Mouse (Mus musculus) MEL (cell line): ENCODE measurements at regions not wholly inside any gene's neighbourhood (a gene's known extent, or its start where the extent isn't known, plus 50 kb on each side); places are given as distances from the start of the nearest gene placed in this dataset.

Experiments used
- DNase-seq: peaks from one replicate; pipeline ENCODE4 v3.0.0; 2011; ENCODE audit warnings: low read depth, low spot score
- H3K27ac ChIP-seq: 2 replicates; pipeline ENCODE4 v1.5.1; 2012; ENCODE audit warnings: low read depth, mild to moderate bottlenecking, control low read depth, low read length, moderate library complexity; ENCODE audit not compliant: control insufficient read depth
- H3K27me3 ChIP-seq, 2 experiments: fragments of 150-350 bp in 1 of 2; sonication (generic) in 1 of 2; 2 replicates each; pipeline ENCODE4 v1.6.1; 2012; ENCODE audit warnings: low read length in 2 of 2, mild to moderate bottlenecking in 2 of 2, improper control_type of control experiment in 1 of 2, moderate library complexity in 1 of 2; ENCODE audit not compliant: insufficient read depth in 2 of 2, control insufficient read depth in 1 of 2
- H3K36me3 ChIP-seq, 2 experiments: 2 replicates each; pipeline ENCODE4 v1.6.1; 2012 to 2014; ENCODE audit warnings: low read length in 2 of 2, improper control_type of control experiment in 1 of 2, inconsistent platforms in 1 of 2, mild to moderate bottlenecking in 1 of 2; ENCODE audit not compliant: insufficient read depth in 2 of 2, control insufficient read depth in 1 of 2
- H3K4me1 ChIP-seq, 2 experiments: fragments of 150-350 bp in 1 of 2; sonication (generic) in 1 of 2; 2 replicates each; pipeline ENCODE4 v1.6.1; 2012; ENCODE audit warnings: low read length in 2 of 2, improper control_type of control experiment in 1 of 2, mild to moderate bottlenecking in 1 of 2; ENCODE audit not compliant: insufficient read depth in 2 of 2, control insufficient read depth in 1 of 2
- H3K4me3 ChIP-seq, 2 experiments: fragments of 150-350 bp in 1 of 2; sonication (generic) in 1 of 2; 2 replicates each; pipeline ENCODE4 v1.5.1; 2012; ENCODE audit warnings: low read depth in 2 of 2, low read length in 2 of 2, mild to moderate bottlenecking in 2 of 2, moderate library complexity in 2 of 2, control low read depth in 1 of 2, improper control_type of control experiment in 1 of 2; ENCODE audit not compliant: control insufficient read depth in 1 of 2, insufficient read depth in 1 of 2
- H3K79me2 ChIP-seq: 2 replicates; pipeline ENCODE4 v1.6.1; 2012; ENCODE audit warnings: mild to moderate bottlenecking, low read length, moderate library complexity; ENCODE audit not compliant: control insufficient read depth, poor library complexity, insufficient read depth
- H3K9ac ChIP-seq: 2 replicates; pipeline ENCODE4 v1.6.1; 2012; ENCODE audit warnings: low read depth, mild to moderate bottlenecking, control low read depth, low read length, moderate library complexity; ENCODE audit not compliant: control insufficient read depth, poor library complexity, severe bottlenecking
- H3K9me3 ChIP-seq: fragments of 150-350 bp; sonication (generic); replicated peaks from 2 replicates; pipeline ENCODE4 v1.6.1; 2012; ENCODE audit warnings: mild to moderate bottlenecking, low read length, improper control_type of control experiment, moderate library complexity; ENCODE audit not compliant: insufficient read depth
- CHD1 ChIP-seq: IDR thresholded peaks from 2 replicates; pipeline ENCODE4 v1.6.1; 2012; ENCODE audit warnings: low read depth, mild to moderate bottlenecking, inconsistent platforms, low read length, improper control_type of control experiment
- CHD2 ChIP-seq: IDR thresholded peaks from 2 replicates; pipeline ENCODE4 v1.6.1; 2011; ENCODE audit warnings: low read length, improper control_type of control experiment
- E2F4 ChIP-seq: IDR thresholded peaks from 2 replicates; pipeline ENCODE4 v1.6.1; 2011; ENCODE audit warnings: low read depth, low read length, improper control_type of control experiment, borderline replicate concordance
- EP300 ChIP-seq, 2 experiments: IDR thresholded peaks; 2 replicates each; pipeline ENCODE4 v1.6.1; 2011; ENCODE audit warnings: improper control_type of control experiment in 2 of 2, low read length in 2 of 2, low read depth in 1 of 2, mild to moderate bottlenecking in 1 of 2
- ETS1 ChIP-seq: IDR thresholded peaks from 2 replicates; pipeline ENCODE4 v1.6.1; 2012; ENCODE audit warnings: low read depth, mild to moderate bottlenecking, inconsistent platforms, low read length, improper control_type of control experiment, moderate library complexity
- GABPA ChIP-seq: IDR thresholded peaks from 2 replicates; pipeline ENCODE4 v1.6.1; 2012; ENCODE audit warnings: low read depth, mild to moderate bottlenecking, inconsistent platforms, low read length, improper control_type of control experiment, moderate library complexity
- GATA1 ChIP-seq: IDR thresholded peaks from 2 replicates; pipeline ENCODE4 v1.6.1; 2011; ENCODE audit warnings: low read depth, low read length, improper control_type of control experiment
- HCFC1 ChIP-seq: IDR thresholded peaks from 2 replicates; pipeline ENCODE4 v1.6.1; 2012; ENCODE audit warnings: low read depth, mild to moderate bottlenecking, inconsistent platforms, low read length, improper control_type of control experiment, moderate library complexity
- JUND ChIP-seq: IDR thresholded peaks from 2 replicates; pipeline ENCODE4 v1.6.1; 2011; ENCODE audit warnings: low read depth, mild to moderate bottlenecking, improper control_type of control experiment, low read length
- MAFK ChIP-seq: IDR thresholded peaks from 2 replicates; pipeline ENCODE4 v1.6.1; 2011; ENCODE audit warnings: low read depth, mild to moderate bottlenecking, low read length, improper control_type of control experiment, borderline replicate concordance
- MAZ ChIP-seq: IDR thresholded peaks from 2 replicates; pipeline ENCODE4 v1.6.1; 2012; ENCODE audit warnings: low read depth, mild to moderate bottlenecking, inconsistent platforms, low read length, improper control_type of control experiment
- MYB ChIP-seq: IDR thresholded peaks from 2 replicates; pipeline ENCODE4 v1.6.1; 2011; ENCODE audit warnings: mild to moderate bottlenecking, low read depth, low read length, improper control_type of control experiment
- MYC ChIP-seq: IDR thresholded peaks from 2 replicates; pipeline ENCODE4 v1.6.1; 2011; ENCODE audit warnings: low read depth, mild to moderate bottlenecking, low read length, improper control_type of control experiment, moderate library complexity
- POLR2AphosphoS2 ChIP-seq: IDR thresholded peaks from 2 replicates; pipeline ENCODE4 v1.6.1; 2011; ENCODE audit warnings: low read length, improper control_type of control experiment
- POLR2AphosphoS5 ChIP-seq: IDR thresholded peaks from 2 replicates; pipeline ENCODE4 v1.6.1; 2012; ENCODE audit warnings: low read depth, borderline replicate concordance, mild to moderate bottlenecking, inconsistent platforms, low read length, moderate library complexity, mixed read lengths
- RCOR1 ChIP-seq: IDR thresholded peaks from 2 replicates; pipeline ENCODE4 v1.6.1; 2012; ENCODE audit warnings: low read depth, mild to moderate bottlenecking, inconsistent platforms, low read length, improper control_type of control experiment
- TAL1 ChIP-seq: IDR thresholded peaks from 2 replicates; pipeline ENCODE4 v1.6.1; 2012; ENCODE audit warnings: mild to moderate bottlenecking, inconsistent platforms, low read length, moderate library complexity, mixed read lengths
- TBP ChIP-seq: IDR thresholded peaks from 2 replicates; pipeline ENCODE4 v1.8.0; 2011; ENCODE audit warnings: low read depth, low read length, improper control_type of control experiment
- TCF12 ChIP-seq: IDR thresholded peaks from 2 replicates; pipeline ENCODE4 v1.6.1; 2014; ENCODE audit warnings: low read depth, mild to moderate bottlenecking, inconsistent platforms, low read length, improper control_type of control experiment, moderate library complexity
- USF1 ChIP-seq: IDR thresholded peaks from 2 replicates; pipeline ENCODE4 v1.6.1; 2014; ENCODE audit warnings: low read depth, mild to moderate bottlenecking, inconsistent platforms, low read length, improper control_type of control experiment, moderate library complexity
- ZC3H11A ChIP-seq: IDR thresholded peaks from 2 replicates; pipeline ENCODE4 v1.6.1; 2012; ENCODE audit warnings: low read depth, mild to moderate bottlenecking, inconsistent platforms, low read length, improper control_type of control experiment
- ZMIZ1 ChIP-seq: IDR thresholded peaks from 2 replicates; pipeline ENCODE4 v1.6.1; 2012; ENCODE audit warnings: low read depth, mild to moderate bottlenecking, inconsistent platforms, low read length, improper control_type of control experiment, moderate library complexity

GRCm38 (mm10) chr17:51414304-51414703 lies 235.2 kb upstream of the Tbc1d5 start:
- Histone ChIP-seq H3K36me3 (peaks cover 0 to 3% of the 10 kb centered on the region in 2 experiments; a peak in 2 of 4 replicates), H3K9me3 (no peaks in the 10 kb centered on the region), H3K79me2 (no peaks in the 10 kb centered on the region), H3K4me1 (peaks cover 0 to 5% of the 10 kb centered on the region in 2 experiments; a peak in 2 of 4 replicates), H3K4me3 (no peak overlapping the region), H3K27me3 (no peaks in the 10 kb centered on the region; a peak in 2 of 4 replicates), H3K27ac (no peak overlapping the region), H3K9ac (no peak overlapping the region)
- TF ChIP-seq RCOR1 (peak; percentile 85), JUND (peak; percentile 89; the same call in 1 of the 2 replicates), ETS1 (peak; percentile 63), USF1 (no peak), CHD2 (no peak), MYC (no peak), EP300 (IDR thresholded peaks at IDR 0.05; ENCODE audit: low read depth in 1 of 2, low read length in 2 of 2) (peak; percentile 62 to 86; a peak in 3 of 4 replicates), ZMIZ1 (no peak), MYB (no peak), E2F4 (no peak), GATA1 (peak; percentile 80), ZC3H11A (no peak), TBP (no peak), CHD1 (no peak), POLR2AphosphoS5 (no peak), MAZ (no peak), TCF12 (peak; percentile 42; the same call in 1 of the 2 replicates), TAL1 (peak; percentile 35), GABPA (no peak)
- peak; percentile 55 for DNase-seq

- H3K27ac ChIP-seq = no peak overlapping the region
- peaks cover 0 to 3% of the 10 kb centered on the region in 2 experiments; a peak in 2 of 4 replicates for H3K36me3 ChIP-seq
- peaks cover 0 to 8% of the 10 kb centered on the region in 2 experiments; a peak in 3 of 4 replicates for H3K4me1 ChIP-seq
- H3K9me3 ChIP-seq = no peaks in the 10 kb centered on the region
- H3K4me3 ChIP-seq = no peak overlapping the region
- no peaks in the 10 kb centered on the region for H3K79me2 ChIP-seq
- H3K27me3 ChIP-seq = no peaks in the 10 kb centered on the region; a peak in 2 of 4 replicates
- DNase-seq = no peak
- TF ChIP-seq TAL1 (no peak), ZMIZ1 (no peak), POLR2AphosphoS2 (no peak), MAFK (no peak), TBP (no peak), GABPA (no peak), CHD2 (no peak), HCFC1 (no peak)
- no peak overlapping the region for H3K9ac ChIP-seq
Observed at GRCm38 (mm10) chr17:51413741-51414140, 234.6 kb upstream of the Tbc1d5 start.
